Mouse (Mus musculus) heart, postnatal 0 days (tissue): Measurements from ENCODE around the gene Olig2. TPM values are rescaled to one million over a fixed set of nuclear protein-coding genes. Genes with fewer than 3 reads are reported as not detected.
"Not testable (repeated sequence)": the region's sequence is repeated elsewhere in the genome, so short reads cannot be mapped to it uniquely, and the experiment has no call there.

Experiments used
- ATAC-seq: fragments of 200-750 bp; cut with Nextera tagmentation; 2 replicates; pipeline ENCODE4 v1.8.0; 2017; ENCODE audit warnings: low read depth, moderate number of reproducible peaks, moderate library complexity; ENCODE audit not compliant: insufficient read depth
- DNase-seq: peaks from one replicate; pipeline ENCODE4 v3.0.0-alpha.2; 2016; ENCODE audit warnings: low spot score
- H3K27ac ChIP-seq: fragments of 300-500 bp; sonication (generic); 2 replicates; pipeline ENCODE4 v1.5.1; 2014; ENCODE audit warnings: low read depth, mild to moderate bottlenecking
- H3K27me3 ChIP-seq: fragments of 300-500 bp; sonication (generic); 2 replicates; pipeline ENCODE4 v1.6.1; 2014; ENCODE audit warnings: low read length, mixed read lengths; ENCODE audit not compliant: control insufficient read depth, insufficient read depth
- H3K36me3 ChIP-seq: fragments of 300-500 bp; sonication (generic); replicated peaks from 2 replicates; pipeline ENCODE4 v1.6.1; 2014; ENCODE audit warnings: low read length, mixed read lengths; ENCODE audit not compliant: control insufficient read depth, insufficient read depth
- H3K4me1 ChIP-seq: fragments of 300-500 bp; sonication (generic); 2 replicates; pipeline ENCODE4 v1.6.1; 2014; ENCODE audit warnings: antibody characterized with exemption; ENCODE audit not compliant: control insufficient read depth, insufficient read depth
- H3K4me2 ChIP-seq: fragments of 300-500 bp; sonication (generic); 2 replicates; pipeline ENCODE4 v1.6.1; 2014; ENCODE audit warnings: low read depth, mild to moderate bottlenecking, low read length, moderate library complexity
- H3K4me3 ChIP-seq: fragments of 300-500 bp; sonication (generic); 2 replicates; pipeline ENCODE4 v1.5.1; 2014; ENCODE audit warnings: low read depth, low read length
- H3K9ac ChIP-seq: fragments of 300-500 bp; sonication (generic); replicated peaks from 2 replicates; pipeline ENCODE4 v1.6.1; 2014; ENCODE audit warnings: low read depth, low read length, mixed read lengths
- H3K9me3 ChIP-seq: fragments of 300-500 bp; sonication (generic); replicated peaks from 2 replicates; pipeline ENCODE4 v1.6.1; 2016; ENCODE audit warnings: low read length; ENCODE audit not compliant: control insufficient read depth
- CTCF ChIP-seq: IDR thresholded peaks from 2 replicates; pipeline ENCODE4 v1.5.1; 2016; ENCODE audit warnings: antibody characterized with exemption, control low read depth, low read depth
- EP300 ChIP-seq: IDR thresholded peaks from 2 replicates; pipeline ENCODE4 v1.6.1; 2016; ENCODE audit warnings: antibody characterized with exemption, low read depth
- WGBS: fragments of 180-500 bp; shearing (Covaris S2); extraction: QIAGEN DNeasy Blood & Tissue Kit; methylation state at CpG from one replicate; pipeline ENCODE4 v1.1.7; 2014; 5-methylcytosine and 5-hydroxymethylcytosine counted together
- polyA plus RNA-seq: library from polyadenylated mRNA; unstranded; fragments of >200 nt; fragmentation: Nextera tagmentation; extraction: Ambion mirVana; gene quantifications from 2 replicates; pipeline ENCODE4 v1.2.1, GENCODE M21; 2015
- total RNA-seq: library from RNA; depleted of rRNA; stranded (reverse); fragments of >200 nt; gene quantifications from 2 replicates; pipeline ENCODE4 v1.2.3, GENCODE M21; 2014; ENCODE audit warnings: low replicate concordance

Olig2 gene
- total and polyA plus RNA-seq, 2 experiments from 2014 or later = 0.46 TPM; not detected in 1

- Histone ChIP-seq H3K27me3 (peaks cover 89% of the 10 kb centered on the region), H3K36me3 (no peaks in the 10 kb centered on the region), H3K27ac (no peak overlapping the region), H3K4me3 (no peak overlapping the region), H3K9ac (no peak overlapping the region), H3K4me1 (no peaks in the 10 kb centered on the region), H3K4me2 (no peak overlapping the region), H3K9me3 (no peaks in the 10 kb centered on the region)
- ATAC-seq (no peak), DNase-seq (no peak)
- WGBS = 6% methylated on average over 26 of the region's 26 CpGs
- TF ChIP-seq CTCF (no peak), EP300 (no peak)
Observed at GRCm38 (mm10) chr16:91231781-91232469, 6.7 kb downstream of the Olig2 start.

- H3K4me2 ChIP-seq = no peak overlapping the region
- WGBS = 5% methylated on average over 25 of the region's 25 CpGs
- H3K4me3 ChIP-seq = no peak overlapping the region
- TF ChIP-seq CTCF = no peak
- DNase-seq (no peak), ATAC-seq (no peak)
- no peak overlapping the region for H3K9ac ChIP-seq
- H3K27ac ChIP-seq = no peak overlapping the region
- no peaks in the 10 kb centered on the region for H3K4me1 ChIP-seq
- H3K27me3 ChIP-seq = peaks cover 89% of the 10 kb centered on the region
- H3K36me3 ChIP-seq = no peaks in the 10 kb centered on the region
- H3K9me3 ChIP-seq = no peaks in the 10 kb centered on the region
Observed at GRCm38 (mm10) chr16:91232470-91233240, 7.4 kb downstream of the Olig2 start.

DNA sequence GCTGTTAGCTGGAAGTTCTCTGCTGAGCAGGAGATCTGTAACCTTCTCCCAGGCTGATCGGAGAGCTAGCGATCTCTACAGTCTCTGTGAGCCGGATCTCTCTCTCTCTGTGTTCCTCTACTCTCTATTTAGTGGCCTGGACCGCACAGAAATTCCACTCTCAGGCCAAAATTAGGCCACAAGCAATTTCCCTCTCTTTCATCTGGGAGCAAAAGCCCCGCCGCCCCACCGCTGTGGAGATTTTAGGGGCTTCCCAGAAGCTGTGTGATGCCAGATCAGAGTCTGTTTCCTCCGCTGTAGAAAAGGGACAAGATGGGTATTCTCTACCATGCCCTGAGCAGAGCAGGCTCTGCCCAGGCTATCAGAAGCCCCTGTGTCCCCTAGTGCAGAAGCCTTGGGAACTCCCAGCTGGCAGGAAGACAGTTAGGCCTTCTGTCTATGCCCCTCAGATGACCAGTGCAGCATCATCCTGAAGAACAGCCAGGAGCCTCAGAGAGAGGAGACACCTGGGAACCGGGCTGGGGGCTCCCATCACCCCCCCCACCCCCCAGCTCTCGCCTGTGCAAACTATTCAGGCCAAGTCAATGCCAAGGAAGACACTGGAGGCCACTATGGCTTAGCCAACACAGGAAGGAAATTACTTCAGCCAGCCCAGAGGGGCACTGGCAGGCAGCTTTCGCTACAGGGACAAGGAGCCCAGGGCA lies 8.1 kb downstream of the Olig2 start:
- Histone ChIP-seq H3K9me3 (no peaks in the 10 kb centered on the region), H3K4me1 (no peaks in the 10 kb centered on the region), H3K27me3 (peaks cover 89% of the 10 kb centered on the region), H3K9ac (no peak overlapping the region), H3K36me3 (no peaks in the 10 kb centered on the region), H3K4me3 (no peak overlapping the region), H3K4me2 (no peak overlapping the region), H3K27ac (no peak overlapping the region)
- ATAC-seq (no peak), DNase-seq (no peak)
- WGBS = 24% methylated on average over 11 of the region's 11 CpGs
- TF ChIP-seq CTCF (no peak), EP300 (no peak)

DNA sequence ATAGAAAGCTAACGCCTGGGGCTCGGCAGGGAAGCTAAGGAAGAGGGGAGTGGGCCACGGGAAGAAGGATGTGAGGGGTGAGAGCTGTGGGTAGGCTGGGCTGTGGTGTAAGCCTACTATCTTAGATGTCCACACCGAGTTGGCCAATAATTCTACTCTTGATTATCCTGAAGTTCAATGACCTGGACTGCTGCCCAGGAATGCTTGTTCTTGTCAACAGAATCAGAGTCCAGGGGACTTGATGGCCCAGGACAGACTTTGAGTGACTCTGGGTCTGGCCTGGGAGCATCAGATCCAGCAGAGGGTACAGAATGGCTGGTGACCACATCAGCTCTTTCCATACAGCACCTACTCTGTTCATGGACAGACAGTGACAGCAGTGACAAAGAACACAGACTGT lies 13.8 kb downstream of the Olig2 start:
- DNase-seq (no peak), ATAC-seq (no peak)
- WGBS = 38% methylated on average over 4 of the region's 4 CpGs
- no peak overlapping the region for H3K4me2 ChIP-seq
- no peak overlapping the region for H3K27ac ChIP-seq
- H3K4me3 ChIP-seq = no peak overlapping the region
- no peaks in the 10 kb centered on the region for H3K9me3 ChIP-seq
- no peak overlapping the region for H3K9ac ChIP-seq
- H3K27me3 ChIP-seq = peaks cover 52% of the 10 kb centered on the region
- TF ChIP-seq CTCF = no peak
- TF ChIP-seq EP300 = no peak
- no peaks in the 10 kb centered on the region for H3K36me3 ChIP-seq
- no peaks in the 10 kb centered on the region for H3K4me1 ChIP-seq

GRCm38 (mm10) chr16:91246292-91246691 lies 21.0 kb downstream of the Olig2 start:
- Histone ChIP-seq H3K27me3 (peaks cover 9% of the 10 kb centered on the region), H3K27ac (no peak overlapping the region), H3K4me3 (no peak overlapping the region), H3K4me2 (no peak overlapping the region), H3K9me3 (no peaks in the 10 kb centered on the region), H3K9ac (no peak overlapping the region), H3K4me1 (no peaks in the 10 kb centered on the region), H3K36me3 (no peaks in the 10 kb centered on the region)
- ATAC-seq (no peak), DNase-seq (no peak)
- TF ChIP-seq CTCF (no peak), EP300 (no peak)
- WGBS = 46% methylated on average over 9 of the region's 9 CpGs

GRCm38 (mm10) chr16:91255419-91256164 lies 30.3 kb downstream of the Olig2 start:
- H3K27me3 ChIP-seq = peaks cover 37% of the 10 kb centered on the region

More at GRCm38 (mm10) chr16:91255419-91256164, 30.3 kb downstream of the Olig2 start:
- not testable (repeated sequence) for H3K36me3 ChIP-seq, ATAC-seq, DNase-seq, H3K27ac ChIP-seq, H3K9me3 ChIP-seq, H3K9ac ChIP-seq, H3K4me1 ChIP-seq
- Histone ChIP-seq H3K4me3 (0 out of 2 replicates have a peak overlapping the region, but pooled peaks have one; percentile 18), H3K4me2 (peak overlapping the region; percentile 12; the same call in 1 of the 2 replicates)
- 15% methylated on average over 20 of the region's 28 CpGs for WGBS
